Mouse (Mus musculus): ENCODE data around the gene Nol12.

Nol12 gene

GRCm38 (mm10) chr15:78990970-78991525 is 56.3 kb downstream of the Nol12 start:
- DNase-seq (ENCODE audit: low spot score) = no peak

GRCm38 (mm10) chr15:78992235-78992634 is 57.5 kb downstream of the Nol12 start:
- no peak for DNase-seq (ENCODE audit: low spot score)

GRCm38 (mm10) chr15:78992925-78993324 is 58.2 kb downstream of the Nol12 start:
- no peak for DNase-seq (ENCODE audit: low spot score)
